Mouse (Mus musculus): Measurements from ENCODE around the gene Mmp20. TPM values are rescaled to one million over a fixed set of nuclear protein-coding genes. Genes with fewer than 3 reads are reported as not detected.

Gene Mmp20
- total and polyA plus RNA-seq, 2 experiments from 2014 or later: not detected

- H3K4me2 ChIP-seq (ENCODE audit: low read depth, low read length, poor library complexity, severe bottlenecking): no peak overlapping the region
- H3K4me3 ChIP-seq (ENCODE audit: low read depth, low read length): no peak overlapping the region
- DNase-seq (ENCODE audit: low spot score) (no peak), ATAC-seq (ENCODE audit: low FRiP score) (no peak)
- H3K9ac ChIP-seq (replicated peaks; ENCODE audit: low read length, poor library complexity, severe bottlenecking): no peak overlapping the region
- no peak overlapping the region for H3K27ac ChIP-seq (ENCODE audit: low read depth, low read length)
- no peak for TF ChIP-seq CTCF (IDR thresholded peaks at IDR 0.05)
- no peaks in the 10 kb centered on the region for H3K4me1 ChIP-seq (ENCODE audit: insufficient read depth, low read length)
- WGBS: 87% methylated on average over 4 of the region's 4 CpGs
- no peaks in the 10 kb centered on the region for H3K9me3 ChIP-seq (ENCODE audit: low read length)
- H3K27me3 ChIP-seq (ENCODE audit: insufficient read depth, low read length): no peaks in the 10 kb centered on the region
- H3K36me3 ChIP-seq (ENCODE audit: insufficient read depth, low read length): no peaks in the 10 kb centered on the region
Measured at GRCm38 (mm10) chr9:7657946-7658345, 29.9 kb downstream of the Mmp20 start.

GRCm38 (mm10) chr9:7659469-7660020, 31.5 kb downstream of the Mmp20 start:
- Histone ChIP-seq H3K4me2 (ENCODE audit: low read depth, low read length, poor library complexity, severe bottlenecking) (no peak overlapping the region), H3K9me3 (ENCODE audit: low read length) (no peaks in the 10 kb centered on the region), H3K36me3 (ENCODE audit: insufficient read depth, low read length) (no peaks in the 10 kb centered on the region), H3K27ac (ENCODE audit: low read depth, low read length) (no peak overlapping the region), H3K4me1 (ENCODE audit: insufficient read depth, low read length) (no peaks in the 10 kb centered on the region), H3K27me3 (ENCODE audit: insufficient read depth, low read length) (no peaks in the 10 kb centered on the region), H3K4me3 (ENCODE audit: low read depth, low read length) (no peak overlapping the region), H3K9ac (replicated peaks; ENCODE audit: low read length, poor library complexity, severe bottlenecking) (no peak overlapping the region)
- DNase-seq (ENCODE audit: low spot score): no peak
- TF ChIP-seq CTCF (IDR thresholded peaks at IDR 0.05): no peak
- 71% methylated on average over 6 of the region's 6 CpGs for WGBS
- no peak for ATAC-seq (ENCODE audit: low FRiP score)

- H3K27ac ChIP-seq (ENCODE audit: low read depth, low read length): no peak overlapping the region
- no peak overlapping the region for H3K9ac ChIP-seq (replicated peaks; ENCODE audit: low read length, poor library complexity, severe bottlenecking)
- ATAC-seq (ENCODE audit: low FRiP score): no peak
Measured at GRCm38 (mm10) chr9:7661371-7661770, 33.3 kb downstream of the Mmp20 start.

GRCm38 (mm10) chr9:7669674-7670073, 41.6 kb downstream of the Mmp20 start:
- H3K36me3 ChIP-seq (ENCODE audit: insufficient read depth, low read length): no peaks in the 10 kb centered on the region
- H3K4me2 ChIP-seq (ENCODE audit: low read depth, low read length, poor library complexity, severe bottlenecking): no peak overlapping the region
- no peaks in the 10 kb centered on the region for H3K27me3 ChIP-seq (ENCODE audit: insufficient read depth, low read length)
- H3K4me1 ChIP-seq (ENCODE audit: insufficient read depth, low read length): no peaks in the 10 kb centered on the region
- H3K9me3 ChIP-seq (ENCODE audit: low read length): no peaks in the 10 kb centered on the region
- H3K4me3 ChIP-seq (ENCODE audit: low read depth, low read length): no peak overlapping the region
- 93% methylated on average over 1 of the region's 1 CpGs for WGBS
- ATAC-seq (ENCODE audit: low FRiP score) (no peak), DNase-seq (ENCODE audit: low spot score) (no peak)
- no peak overlapping the region for H3K27ac ChIP-seq (ENCODE audit: low read depth, low read length)
- no peak for TF ChIP-seq CTCF (IDR thresholded peaks at IDR 0.05)
- H3K9ac ChIP-seq (replicated peaks; ENCODE audit: low read length, poor library complexity, severe bottlenecking): no peak overlapping the region

More at GRCm38 (mm10) chr9:7661371-7661770, 33.3 kb downstream of the Mmp20 start:
- Histone ChIP-seq H3K4me2 (ENCODE audit: low read depth, low read length, poor library complexity, severe bottlenecking) (no peak overlapping the region), H3K9me3 (ENCODE audit: low read length) (no peaks in the 10 kb centered on the region), H3K4me1 (ENCODE audit: insufficient read depth, low read length) (no peaks in the 10 kb centered on the region), H3K27me3 (ENCODE audit: insufficient read depth, low read length) (no peaks in the 10 kb centered on the region), H3K4me3 (ENCODE audit: low read depth, low read length) (no peak overlapping the region), H3K36me3 (ENCODE audit: insufficient read depth, low read length) (no peaks in the 10 kb centered on the region)
- no peak for TF ChIP-seq CTCF (IDR thresholded peaks at IDR 0.05)
- no peak for DNase-seq (ENCODE audit: low spot score)
- WGBS: 93% methylated on average over 1 of the region's 1 CpGs

GRCm38 (mm10) chr9:7672985-7673384, 45.0 kb downstream of the Mmp20 start:
- WGBS: 87% methylated on average over 9 of the region's 9 CpGs
- ATAC-seq (ENCODE audit: low FRiP score): no peak
- Histone ChIP-seq H3K4me3 (ENCODE audit: low read depth, low read length) (no peak overlapping the region), H3K27ac (ENCODE audit: low read depth, low read length) (no peak overlapping the region), H3K9ac (replicated peaks; ENCODE audit: low read length, poor library complexity, severe bottlenecking) (no peak overlapping the region), H3K4me2 (ENCODE audit: low read depth, low read length, poor library complexity, severe bottlenecking) (no peak overlapping the region), H3K36me3 (ENCODE audit: insufficient read depth, low read length) (no peaks in the 10 kb centered on the region), H3K4me1 (ENCODE audit: insufficient read depth, low read length) (no peaks in the 10 kb centered on the region), H3K27me3 (ENCODE audit: insufficient read depth, low read length) (no peaks in the 10 kb centered on the region), H3K9me3 (ENCODE audit: low read length) (no peaks in the 10 kb centered on the region)
- TF ChIP-seq CTCF (IDR thresholded peaks at IDR 0.05): no peak
- no peak for DNase-seq (ENCODE audit: low spot score)

- DNase-seq (ENCODE audit: low spot score) (no peak), ATAC-seq (ENCODE audit: low FRiP score) (no peak)
- TF ChIP-seq CTCF (IDR thresholded peaks at IDR 0.05): no peak
- no peak overlapping the region for H3K27ac ChIP-seq (ENCODE audit: low read depth, low read length)
- H3K36me3 ChIP-seq (ENCODE audit: insufficient read depth, low read length): no peaks in the 10 kb centered on the region
- H3K4me1 ChIP-seq (ENCODE audit: insufficient read depth, low read length): no peaks in the 10 kb centered on the region
- no peak overlapping the region for H3K4me2 ChIP-seq (ENCODE audit: low read depth, low read length, poor library complexity, severe bottlenecking)
- H3K9me3 ChIP-seq (ENCODE audit: low read length): no peaks in the 10 kb centered on the region
- H3K4me3 ChIP-seq (ENCODE audit: low read depth, low read length): no peak overlapping the region
- 92% methylated on average over 2 of the region's 2 CpGs for WGBS
- H3K9ac ChIP-seq (replicated peaks; ENCODE audit: low read length, poor library complexity, severe bottlenecking): no peak overlapping the region
- H3K27me3 ChIP-seq (ENCODE audit: insufficient read depth, low read length): no peaks in the 10 kb centered on the region
Measured at GRCm38 (mm10) chr9:7678154-7678837, 50.3 kb downstream of the Mmp20 start.

Measured in midbrain, postnatal 0 days (tissue).